Mouse (Mus musculus) brain, adult 2 months (tissue): Measurements from ENCODE around the gene Klhl35.
"Not testable (repeated sequence)": the region's sequence is repeated elsewhere in the genome, so short reads cannot be mapped to it uniquely, and the experiment has no call there.

Source experiments
- DNase-seq: peaks from one replicate; pipeline ENCODE4 v3.0.0; 2011; ENCODE audit warnings: low read depth, low spot score

The Klhl35 gene

GRCm38 (mm10) chr7:99500201-99500600, 34.4 kb downstream of the Klhl35 start:
- peak; percentile 91 for DNase-seq

GRCm38 (mm10) chr7:99500655-99501054, 34.9 kb downstream of the Klhl35 start:
- DNase-seq: no peak

- no peak for DNase-seq
Observed at GRCm38 (mm10) chr7:99501148-99501547, 35.3 kb downstream of the Klhl35 start.

DNA sequence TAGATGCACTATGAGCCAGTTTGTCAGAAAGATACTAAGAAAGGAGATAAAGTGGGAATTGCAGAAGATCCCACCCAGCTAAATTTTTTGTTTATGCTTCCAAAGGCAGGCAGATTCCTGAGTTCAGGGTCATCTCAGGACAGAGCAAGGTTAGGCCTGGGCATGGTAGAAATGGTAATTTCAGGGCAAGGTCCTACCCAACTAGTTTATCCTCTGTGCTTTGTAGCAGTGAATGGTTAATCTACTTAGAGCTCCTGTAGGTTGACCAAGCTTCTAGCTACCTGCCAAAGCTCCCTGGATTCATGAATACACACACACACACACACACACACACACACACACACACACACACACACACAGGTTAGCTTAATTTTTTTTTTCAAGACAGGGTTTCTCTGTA, 38.8 kb downstream of the Klhl35 start:
- no peak for DNase-seq

GRCm38 (mm10) chr7:99508187-99508586, 42.4 kb downstream of the Klhl35 start:
- not testable (repeated sequence) for DNase-seq

DNA sequence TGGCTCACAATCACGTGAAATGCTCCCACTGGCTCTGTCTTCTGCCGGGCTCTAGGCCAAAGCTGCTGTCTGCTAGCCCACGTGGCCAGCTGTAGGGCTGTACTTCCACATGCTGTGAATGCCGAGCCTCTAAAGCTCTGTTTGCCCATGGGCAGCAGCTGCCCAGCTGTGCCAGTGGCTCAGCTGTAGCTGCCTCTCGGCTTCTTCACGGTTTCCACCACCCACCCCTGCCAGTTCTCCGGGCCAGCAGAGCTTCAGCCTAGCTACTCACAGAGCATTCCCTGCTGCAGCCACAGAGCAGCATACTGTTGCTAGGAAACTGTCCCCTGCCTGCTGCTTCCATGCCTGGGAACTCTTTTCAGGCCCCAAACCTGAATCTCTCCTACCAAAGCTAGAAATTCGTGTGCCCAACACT, 44.3 kb downstream of the Klhl35 start:
- peak; percentile 89 for DNase-seq

GRCm38 (mm10) chr7:99516092-99516813, 50.4 kb downstream of the Klhl35 start:
- no peak for DNase-seq

DNA sequence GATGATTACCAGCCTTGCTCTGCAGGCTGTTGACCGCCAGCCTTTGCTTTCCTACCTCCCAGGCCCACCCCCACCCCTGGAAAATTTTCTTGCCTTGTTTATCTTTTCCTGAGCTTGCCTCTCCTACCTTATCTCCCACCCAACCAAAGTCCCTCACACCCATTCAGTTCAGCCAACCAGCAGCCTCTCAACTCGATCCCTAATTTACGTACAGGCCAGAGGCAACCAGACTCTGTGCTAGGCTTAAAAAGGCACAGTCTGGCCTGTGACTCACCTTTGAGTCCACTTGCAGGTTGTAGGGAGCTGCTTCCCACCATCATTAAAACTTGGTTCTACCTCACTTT, 51.0 kb downstream of the Klhl35 start:
- DNase-seq: no peak

DNA sequence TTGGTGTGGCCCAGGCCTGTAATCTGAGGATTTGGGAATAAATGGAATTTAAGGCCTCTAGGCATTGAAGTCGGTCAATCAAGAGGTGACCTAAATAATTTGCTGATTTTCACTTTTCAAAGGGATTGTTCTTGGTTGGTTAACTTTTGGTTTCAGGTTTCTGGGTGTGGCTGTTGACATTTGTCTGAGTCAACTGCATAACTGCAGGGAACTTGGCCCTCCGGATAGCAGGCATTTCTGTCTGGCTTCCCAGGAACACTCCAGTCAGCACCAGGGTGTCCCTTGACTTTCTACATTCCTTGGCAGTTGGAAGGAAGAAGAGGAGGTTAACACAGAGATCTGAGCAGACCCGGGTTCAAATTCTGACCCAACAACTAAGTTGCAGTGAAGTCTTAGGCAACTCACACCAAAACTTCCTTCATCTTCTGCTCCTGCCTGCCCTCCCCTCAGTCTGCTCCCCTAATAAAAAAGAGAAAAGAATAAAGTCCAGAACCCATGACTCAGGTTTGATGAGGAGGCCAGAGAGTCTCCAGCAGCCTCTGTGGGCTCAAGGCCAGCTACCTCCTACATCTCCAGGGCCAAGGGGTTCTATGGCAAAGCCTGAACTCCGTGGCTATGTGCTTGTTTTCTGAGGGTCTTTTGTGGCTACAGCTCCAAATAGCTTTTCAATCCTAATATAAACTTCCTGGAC, 53.3 kb downstream of the Klhl35 start:
- DNase-seq: no peak

- no peak for DNase-seq
Observed at GRCm38 (mm10) chr7:99523121-99523520, 57.3 kb downstream of the Klhl35 start.
